Mouse (Mus musculus): ENCODE measurements around the gene Dlgap1.
"Not testable (repeated sequence)": the region's sequence is repeated elsewhere in the genome, so short reads cannot be mapped to it uniquely, and the experiment has no call there.

Gene Dlgap1

DNA sequence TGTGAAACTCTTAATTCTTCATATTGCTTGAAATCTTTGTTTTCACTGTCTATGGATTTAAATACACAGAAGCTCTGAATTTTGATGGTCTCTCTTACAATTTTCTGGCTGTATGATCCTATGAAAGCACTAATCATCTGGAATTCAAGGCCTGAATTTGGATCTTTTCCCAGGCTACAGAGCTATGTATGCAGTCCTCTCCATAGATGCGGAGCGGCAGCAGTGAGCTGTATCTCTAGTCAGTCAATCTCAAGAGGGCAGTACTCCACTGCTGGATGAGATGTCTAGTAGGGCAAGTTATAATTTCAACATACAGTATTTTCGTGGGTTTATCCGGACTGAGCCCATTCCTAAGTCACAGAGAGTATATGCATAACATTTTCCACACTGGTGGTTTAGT lies 581.9 kb downstream of the Dlgap1 start:
- DNase-seq = no peak

- no peak for DNase-seq
These were observed 592.7 kb downstream of the Dlgap1 start for GRCm38 (mm10) chr17:70561547-70561946.

- DNase-seq = no peak
These were observed 602.0 kb downstream of the Dlgap1 start for GRCm38 (mm10) chr17:70570848-70571247.

DNA sequence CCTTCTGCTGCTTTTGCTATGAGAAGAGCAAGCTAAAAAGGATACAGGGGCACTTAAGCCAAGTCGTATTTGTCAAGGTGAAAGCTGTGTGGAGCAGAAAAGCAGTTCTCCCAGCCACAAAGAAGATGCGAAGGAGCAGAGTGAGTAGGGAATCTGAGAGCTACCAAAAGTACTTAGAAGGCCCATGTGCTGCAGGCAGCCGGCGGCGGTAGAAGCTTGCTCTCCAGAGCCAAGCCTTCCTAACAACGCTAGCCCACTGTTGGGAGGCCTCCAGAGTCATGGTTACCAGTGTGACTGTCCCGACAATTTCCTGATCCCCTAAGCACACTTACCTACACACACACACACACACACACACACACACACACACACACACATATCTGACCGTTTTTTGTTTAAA lies 614.2 kb downstream of the Dlgap1 start:
- DNase-seq = no peak

DNA sequence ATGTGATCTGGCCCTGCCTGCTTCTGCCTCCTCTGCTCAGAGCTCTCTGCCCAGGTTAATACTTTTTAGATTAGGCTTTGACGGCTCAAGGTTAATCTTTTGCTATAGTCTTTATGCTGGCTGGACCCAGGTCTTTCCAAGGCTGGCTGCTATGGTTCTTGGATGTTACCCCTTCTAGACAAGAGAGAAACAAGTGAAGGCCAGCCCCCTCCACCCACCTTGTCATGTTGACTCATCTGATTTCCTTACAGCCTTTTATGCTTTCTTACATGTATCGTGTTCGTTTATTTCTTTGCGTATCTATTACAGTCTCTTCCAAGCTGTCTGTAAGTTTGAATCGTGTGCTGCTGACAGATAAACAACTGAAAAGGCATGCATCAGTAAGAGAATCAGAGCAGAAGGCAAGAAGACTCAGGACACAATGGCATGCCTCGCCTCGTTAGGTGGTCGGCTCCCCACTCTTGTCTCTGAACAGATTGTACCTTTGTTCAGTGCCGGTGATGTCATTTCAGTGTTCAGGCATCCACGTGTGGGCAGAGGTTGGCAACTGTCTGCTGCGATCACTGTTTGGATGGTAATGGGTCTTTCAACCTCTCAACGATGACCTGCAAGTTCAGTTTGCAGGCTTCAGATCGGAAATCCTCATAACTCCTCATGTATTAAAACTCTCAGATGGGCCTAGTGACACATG lies 618.0 kb downstream of the Dlgap1 start:
- DNase-seq = no peak

DNA sequence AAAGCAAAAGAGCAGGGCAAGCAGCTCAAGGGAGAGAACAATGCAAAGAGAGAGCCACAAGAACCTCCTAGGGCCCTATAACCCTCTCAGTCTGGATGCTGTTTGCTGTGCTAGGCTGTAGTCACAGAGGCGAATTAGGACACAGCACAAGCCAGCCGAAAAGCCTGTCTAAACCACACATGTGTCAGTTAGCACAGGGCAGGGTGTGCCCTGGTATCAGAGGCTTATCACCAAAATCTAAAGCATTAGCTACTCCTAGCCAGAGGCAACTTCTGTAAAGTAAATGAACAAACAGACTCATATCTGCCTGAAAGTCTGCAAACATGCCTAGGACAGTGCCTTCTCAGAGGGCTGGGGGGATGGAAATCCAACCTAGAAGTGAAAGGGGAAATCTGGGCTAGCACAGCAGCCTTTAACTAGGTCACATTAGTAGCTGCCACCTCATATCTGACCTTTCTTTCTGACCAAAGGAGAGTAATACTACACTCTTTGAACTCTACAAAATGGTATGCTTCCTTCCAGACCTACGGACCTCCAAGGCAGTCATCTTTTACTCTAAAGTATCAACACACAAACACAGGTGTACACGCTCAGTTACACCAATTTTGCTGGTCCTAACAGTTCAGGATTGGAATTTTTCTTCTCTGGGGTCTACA lies 619.2 kb downstream of the Dlgap1 start:
- DNase-seq = not testable (repeated sequence)

DNA sequence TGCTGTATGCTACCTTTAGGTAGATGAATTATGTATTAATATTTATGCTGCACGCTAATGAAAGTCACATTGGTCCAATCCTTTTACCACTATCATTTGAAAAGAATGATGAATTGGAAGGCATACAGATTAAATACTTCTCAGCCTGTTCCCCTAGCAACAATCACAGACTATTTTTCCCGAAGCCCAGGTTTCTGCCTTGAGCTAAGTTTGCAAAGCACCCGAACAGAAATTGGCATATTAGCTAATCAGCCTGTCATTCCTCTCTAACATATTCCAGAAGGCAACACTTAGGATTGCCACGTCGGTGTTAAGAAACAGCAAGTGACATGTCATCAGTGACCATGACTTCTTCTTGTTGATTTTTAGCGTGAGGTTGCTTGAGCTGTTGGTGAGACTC lies 619.8 kb downstream of the Dlgap1 start:
- no peak for DNase-seq

GRCm38 (mm10) chr17:70589140-70589539 lies 620.3 kb downstream of the Dlgap1 start:
- DNase-seq = no peak

- no peak for DNase-seq
These were observed 621.6 kb downstream of the Dlgap1 start for GRCm38 (mm10) chr17:70590506-70590905.

GRCm38 (mm10) chr17:70594277-70594676 lies 625.4 kb downstream of the Dlgap1 start:
- DNase-seq = no peak

GRCm38 (mm10) chr17:70596326-70596725 lies 627.5 kb downstream of the Dlgap1 start:
- DNase-seq = no peak

- DNase-seq = no peak
These were observed 631.6 kb downstream of the Dlgap1 start for GRCm38 (mm10) chr17:70600462-70600861.

GRCm38 (mm10) chr17:70602051-70602450 lies 633.2 kb downstream of the Dlgap1 start:
- DNase-seq = no peak

- DNase-seq = no peak
These were observed 636.8 kb downstream of the Dlgap1 start for GRCm38 (mm10) chr17:70605659-70606058.

- no peak for DNase-seq
These were observed 643.3 kb downstream of the Dlgap1 start for GRCm38 (mm10) chr17:70612171-70612570.

GRCm38 (mm10) chr17:70613897-70614296 lies 645.0 kb downstream of the Dlgap1 start:
- DNase-seq = no peak

- no peak for DNase-seq
These were observed 645.7 kb downstream of the Dlgap1 start for GRCm38 (mm10) chr17:70614407-70615060.

GRCm38 (mm10) chr17:70622493-70622892 lies 653.6 kb downstream of the Dlgap1 start:
- DNase-seq = no peak

DNA sequence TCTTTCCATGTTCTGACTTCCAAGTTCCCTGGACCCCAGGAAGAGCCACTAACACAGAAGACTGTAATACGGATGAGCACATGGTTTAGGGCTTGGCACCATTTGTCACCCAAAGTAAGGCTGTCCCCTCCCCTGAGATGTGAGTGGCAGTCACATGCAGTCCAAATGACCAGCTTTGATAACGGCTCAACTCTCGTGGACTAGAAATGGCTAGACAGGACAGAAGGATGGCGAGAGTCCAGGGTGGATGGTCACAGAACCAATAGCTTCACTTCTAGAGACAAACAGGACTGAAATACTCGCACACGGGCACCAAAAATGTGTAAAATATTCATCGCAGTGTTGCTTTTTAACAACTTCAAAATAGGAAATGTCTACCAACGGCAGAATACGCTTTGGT lies 657.5 kb downstream of the Dlgap1 start:
- DNase-seq = no peak

- no peak for DNase-seq
These were observed 658.1 kb downstream of the Dlgap1 start for GRCm38 (mm10) chr17:70626925-70627324.

DNA sequence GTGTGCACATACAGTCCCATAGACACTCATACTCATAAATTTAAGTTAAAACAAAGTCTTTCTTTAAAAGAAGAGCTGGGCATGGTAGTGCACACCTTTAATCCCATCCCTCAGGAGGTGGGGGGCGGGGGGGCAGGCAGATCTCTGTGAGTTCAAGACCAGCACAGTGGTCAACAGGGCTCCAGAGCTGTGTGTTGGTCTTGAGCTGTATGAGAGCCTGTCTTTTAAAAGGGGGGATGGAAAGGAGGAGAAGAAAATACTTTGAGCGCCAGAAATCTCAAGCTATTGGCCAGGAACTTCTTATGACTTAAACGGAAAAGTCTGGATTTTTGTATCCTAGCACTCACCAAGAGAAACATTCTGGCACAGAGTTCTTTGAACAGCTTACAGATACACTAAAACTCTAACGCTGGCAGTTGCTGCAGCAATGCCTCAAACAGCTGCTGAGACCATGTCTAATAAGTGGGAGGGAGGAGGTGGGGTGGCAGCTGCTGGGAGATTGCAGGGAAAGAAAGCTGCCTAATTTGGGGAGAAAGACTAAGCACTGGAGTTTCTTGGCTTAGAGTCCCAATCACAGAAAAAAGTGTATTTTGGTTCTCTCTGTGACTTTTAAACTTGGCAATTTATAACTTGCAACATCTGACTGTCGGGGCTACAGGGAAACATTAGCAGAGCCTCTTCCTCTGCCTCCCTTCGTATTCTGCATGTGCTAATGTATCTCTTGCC lies 660.9 kb downstream of the Dlgap1 start:
- peak; percentile 13 to 28 for DNase-seq

- peak; percentile 86 to 88 for DNase-seq
These were observed 664.5 kb downstream of the Dlgap1 start for GRCm38 (mm10) chr17:70633181-70633944.

DNA sequence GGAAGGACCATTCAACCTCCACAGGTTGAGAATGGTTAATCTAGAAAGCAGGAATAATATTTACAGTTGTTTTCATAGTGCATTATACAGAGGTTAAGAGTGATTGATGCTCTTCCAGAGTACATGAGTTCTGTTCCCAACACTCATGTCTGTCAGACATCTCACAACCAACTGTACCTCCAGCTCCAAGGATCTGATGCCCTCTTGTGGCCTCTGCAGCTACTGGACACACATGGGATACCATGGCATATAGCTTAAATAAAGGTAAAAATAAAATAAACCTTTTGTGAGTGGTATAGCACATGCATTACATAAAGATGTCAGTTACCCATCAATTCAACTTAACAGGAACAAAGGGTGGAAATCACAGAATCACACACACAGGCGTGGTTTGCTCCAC lies 674.3 kb downstream of the Dlgap1 start:
- DNase-seq = no peak

All from kidney, postnatal 4 days (tissue).